Comparison of ENCODE assay signal across 35 mouse cellular contexts in genomic region chr11:33157453-33158196, GRCm38 (mm10). TPM values are rescaled to one million over a fixed set of nuclear protein-coding genes. Genes with fewer than 3 reads are reported as not detected.
DNase-seq lines count a peak whose midpoint lies in the region; ATAC-seq and TF ChIP-seq lines count a peak whose summit lies in the region.
"Had no signal": no experiment of that assay in that cellular context is flagged by ENCODE, and none has a peak within 500 bp of the region (broad histone marks: within the 10 kb centered on the region; RNA-seq: fewer than 3 reads in every experiment).

No protein-coding gene starts in this region.

- peaks cover 85% of the 10 kb centered on the region for H3K36me3 ChIP-seq in liver, embryonic 12.5 days
- H3K36me3 ChIP-seq in liver, postnatal 0 days (replicated peaks; ENCODE audit: insufficient read depth, low read length), result peaks cover 70% of the 10 kb centered on the region
- H3K36me3 ChIP-seq in CH12.LX (replicated peaks in 1 of 2; ENCODE audit: control insufficient read depth in 1 of 2, insufficient read depth in 1 of 2, low read length in 1 of 2) (peaks cover 47 to 94% of the 10 kb centered on the region in 2 experiments), G1E (replicated peaks) (peaks cover 91% of the 10 kb centered on the region)

- in situ Hi-C loops in CH12.LX (cut with MboI; ENCODE audit: low pct_ligation_motif_present, low pct_unique_long_range_greater_than_20kb, low sequenced_read_pairs), result no loop called here

- 69% methylated on average over 2 of the region's 2 CpGs for WGBS in liver, embryonic 12.5 days (ENCODE audit: insufficient replicate concordance)
- WGBS in liver, postnatal 0 days (ENCODE audit: insufficient replicate concordance), result 74% methylated on average over 2 of the region's 2 CpGs

- no peak for TF ChIP-seq RAD21 in CH12.LX (IDR thresholded peaks at IDR 0.05; ENCODE audit: low read depth, low read length)

- ATAC-seq in liver, embryonic 12.5 days, result no peak
- no peak for ATAC-seq in liver, postnatal 0 days
- ATAC-seq in G1E (ENCODE audit: extremely low read depth, insufficient number of reproducible peaks, low FRiP score, poor library complexity, severe bottlenecking), result no peak
- ATAC-seq: CD4-positive, CD25-positive, alpha-beta regulatory T cell, adult 4 months; forebrain, embryonic 16.5 days; hindbrain, postnatal 0 days; inflammation-experienced regulatory T-cells, adult 6 months; intestine, embryonic 16.5 days; Patski had no signal

- H3K79me2 ChIP-seq in CH12.LX (replicated peaks; ENCODE audit: control insufficient read depth, extremely low read depth, insufficient read depth, poor library complexity, severe bottlenecking), result peaks cover 69% of the 10 kb centered on the region

- dilution Hi-C loops in CH12.LX (cut with MboI; ENCODE audit: extremely low pct_ligation_motif_present, extremely low pct_unique_long_range_greater_than_20kb, low sequenced_read_pairs), result no loop called here

- TF ChIP-seq POLR2A in CH12.LX (IDR thresholded peaks at IDR 0.05; ENCODE audit: low read depth, low read length), result peak; percentile 42; the same call in 1 of the 2 replicates

- peaks cover 27% of the 10 kb centered on the region for H3K4me1 ChIP-seq in liver, embryonic 12.5 days
- peaks cover 4% of the 10 kb centered on the region; the same call in 1 of the 2 replicates for H3K4me1 ChIP-seq in liver, postnatal 0 days (ENCODE audit: insufficient read depth)
- H3K4me1 ChIP-seq in CH12.LX (ENCODE audit: control insufficient read depth in 1 of 2, insufficient read depth in 2 of 2) (peaks cover 3 to 52% of the 10 kb centered on the region in 2 experiments; a peak in 3 of 4 replicates), G1E (ENCODE audit: insufficient read depth, low read depth, low read length) (peaks cover 31% of the 10 kb centered on the region)

- TF ChIP-seq EP300 in liver, postnatal 0 days (IDR thresholded peaks at IDR 0.05; ENCODE audit: low read depth), result no peak
- no peak for TF ChIP-seq EP300 in CH12.LX (IDR thresholded peaks at IDR 0.05; ENCODE audit: low read length)

- intact Hi-C loops in heart, postnatal 14 days (cut with DNase I), result no loop called here

- no peaks in the 10 kb centered on the region for H3K27me3 ChIP-seq in liver, embryonic 12.5 days (replicated peaks)
- no peaks in the 10 kb centered on the region for H3K27me3 ChIP-seq in liver, postnatal 0 days (ENCODE audit: insufficient read depth, low read length)
- H3K27me3 ChIP-seq in CH12.LX (replicated peaks) (no peaks in the 10 kb centered on the region), G1E (ENCODE audit: insufficient read depth, low read length) (no peaks in the 10 kb centered on the region)
- H3K27me3 ChIP-seq: embryonic facial prominence, embryonic 13.5 days; forebrain, embryonic 12.5 days; Patski had no signal

- H3K27ac ChIP-seq in liver, embryonic 12.5 days, result no peak overlapping the region
- H3K27ac ChIP-seq in liver, postnatal 0 days (ENCODE audit: low read depth), result no peak overlapping the region
- no peak overlapping the region for H3K27ac ChIP-seq in CH12.LX (ENCODE audit: insufficient read depth, low read depth)
- H3K27ac ChIP-seq: embryonic facial prominence, embryonic 10.5 days; embryonic facial prominence, embryonic 13.5 days; forebrain, embryonic 12.5 days; hindbrain, embryonic 14.5 days; hindbrain, postnatal 0 days had no signal

- DNase-seq in liver, postnatal 0 days, result no peak
- DNase-seq in CH12.LX (ENCODE audit: extremely low read depth) (no peak), G1E (ENCODE audit: low spot score) (no peak)
- DNase-seq in layer of hippocampus, adult 9-11 months, result no peak
- no peak for DNase-seq in thymus, postnatal 4 days
- DNase-seq in heart, postnatal 14 days, result no peak
- DNase-seq: adrenal gland, adult 2 months; adrenal gland, postnatal 14 days; cerebellum, adult 11 months; cerebellum, adult 2 months; cerebellum, adult 9-11 months; cerebellum, postnatal 25 days; embryo, embryonic 11 days; gastrocnemius, postnatal 10 days; gastrocnemius, postnatal 36 days; heart, postnatal 4 days had no signal

- H3K9me3 ChIP-seq in liver, embryonic 12.5 days (replicated peaks), result no peaks in the 10 kb centered on the region
- H3K9me3 ChIP-seq in liver, postnatal 0 days (ENCODE audit: low read length), result no peaks in the 10 kb centered on the region
- H3K9me3 ChIP-seq in CH12.LX (replicated peaks; ENCODE audit: low read length) (no peaks in the 10 kb centered on the region), G1E (replicated peaks) (no peaks in the 10 kb centered on the region)
- H3K9me3 ChIP-seq: embryonic facial prominence, embryonic 10.5 days; embryonic facial prominence, embryonic 13.5 days; forebrain, embryonic 12.5 days had no signal

- 0 out of 2 replicates have a peak overlapping the region, but pooled peaks have one; percentile 7 for H3K9ac ChIP-seq in liver, embryonic 12.5 days
- H3K9ac ChIP-seq in liver, postnatal 0 days (replicated peaks), result no peak overlapping the region
- peak overlapping the region; percentile 60; the same call in 1 of the 2 replicates for H3K9ac ChIP-seq in CH12.LX (ENCODE audit: insufficient read depth, low read depth)
- H3K9ac ChIP-seq: embryonic facial prominence, embryonic 13.5 days; forebrain, embryonic 12.5 days; hindbrain, embryonic 14.5 days had no signal

- TF ChIP-seq CTCF in liver, postnatal 0 days (IDR thresholded peaks at IDR 0.05; ENCODE audit: low read depth), result no peak
- TF ChIP-seq CTCF in CH12.LX (conservative IDR thresholded peaks at IDR 0.05 in 1 of 2, IDR thresholded peaks at IDR 0.05 in 1 of 2; ENCODE audit: low read depth in 2 of 2, low read length in 2 of 2) (no peak), G1E (IDR thresholded peaks at IDR 0.05; ENCODE audit: low read depth, low read length) (no peak)

- H3K4me3 ChIP-seq in liver, embryonic 12.5 days, result no peak overlapping the region
- no peak overlapping the region for H3K4me3 ChIP-seq in liver, postnatal 0 days (ENCODE audit: low read depth, low read length)
- H3K4me3 ChIP-seq in CH12.LX (replicated peaks in 1 of 3; ENCODE audit: low read depth in 2 of 3, low read length in 2 of 3, poor library complexity in 1 of 3), result peak overlapping the region in 1 of 3 experiments; percentile 71
- H3K4me3 ChIP-seq in G1E (ENCODE audit: low read depth, low read length), result peak overlapping the region; percentile 27; the same call in 1 of the 2 replicates
- H3K4me3 ChIP-seq: embryonic facial prominence, embryonic 10.5 days; embryonic facial prominence, embryonic 13.5 days; erythroblast, embryonic 14.5 days; forebrain, embryonic 12.5 days had no signal

- no peak overlapping the region for H3K4me2 ChIP-seq in liver, embryonic 12.5 days
- H3K4me2 ChIP-seq in liver, postnatal 0 days (ENCODE audit: low read depth, low read length), result no peak overlapping the region
- H3K4me2 ChIP-seq in CH12.LX (ENCODE audit: insufficient read depth, low read depth, poor library complexity, severe bottlenecking), result peak overlapping the region; percentile 21
- H3K4me2 ChIP-seq: embryonic facial prominence, embryonic 13.5 days; forebrain, embryonic 12.5 days; heart, embryonic 11.5 days; hindbrain, embryonic 14.5 days had no signal

TF ChIP-seq in CH12.LX, 34 proteins besides CTCF, POLR2A, EP300 and RAD21:
- TF ChIP-seq USF1 (IDR thresholded peaks at IDR 0.05; ENCODE audit: low read depth, low read length) (no peak), RCOR1 (conservative IDR thresholded peaks at IDR 0.05; ENCODE audit: low read depth, low read length) (no peak), PAX5 (IDR thresholded peaks at IDR 0.05; ENCODE audit: low read length) (no peak), ZNF384 (IDR thresholded peaks at IDR 0.05; ENCODE audit: low read depth, low read length) (no peak), MXI1 (IDR thresholded peaks at IDR 0.05; ENCODE audit: low read depth, low read length) (peak; percentile 49; the same call in 1 of the 2 replicates), POLR2AphosphoS2 (IDR thresholded peaks at IDR 0.05; ENCODE audit: low read depth, low read length) (peak; percentile 50; the same call in 1 of the 2 replicates), UBTF (IDR thresholded peaks at IDR 0.05; ENCODE audit: low read depth, low read length) (no peak), ELF1 (IDR thresholded peaks at IDR 0.05; ENCODE audit: low read depth, low read length) (no peak), E2F4 (IDR thresholded peaks at IDR 0.05; ENCODE audit: insufficient replicate concordance, low read depth, low read length) (0 out of 2 replicates have a peak, but pooled peaks have one; percentile 16), SIN3A (IDR thresholded peaks at IDR 0.05; ENCODE audit: low read length) (no peak; the same call in 1 of the 2 replicates)

RNA-seq across cellular contexts. Expression of gene Npm1, which starts 5.4 kb away (rescaled TPM):
- polyA plus RNA-seq in liver, embryonic 12.5 days (2016; fragmentation: Nextera tagmentation; extraction: Ambion mirVana), result 966 and 967 TPM in 2 replicates
- 321 TPM in 2 replicates for polyA plus RNA-seq in liver, postnatal 0 days (2015; fragmentation: Nextera tagmentation; extraction: Ambion mirVana)
- total RNA-seq in CH12.LX (2012; rRNA removed) (3,603 and 3,941 TPM in 2 replicates), CH12.LX (2014; rRNA removed) (8,076 and 8,441 TPM in 2 replicates), G1E (2014; fragmentation: Nextera tagmentation) (3,846 and 4,095 TPM in 2 replicates), G1E (2017) (2,315 and 2,862 TPM in 2 replicates)
- polyA plus RNA-seq in CH12.LX (2012; ENCODE audit: insufficient read length, low read depth) (6,953 and 7,125 TPM in 2 replicates), G1E (2012) (327 and 458 TPM in 2 replicates)
- 100 to 1,000 TPM; 136 to 152 TPM for total RNA-seq in heart, postnatal 14 days (2021)

RNA-seq across cellular contexts. Expression of gene Fgf18, which starts 10.4 kb away (rescaled TPM):
- polyA plus RNA-seq in liver, embryonic 12.5 days (2016; fragmentation: Nextera tagmentation; extraction: Ambion mirVana), result 0.44 and 0.60 TPM in 2 replicates
- polyA plus RNA-seq in liver, postnatal 0 days (2015; fragmentation: Nextera tagmentation; extraction: Ambion mirVana), result 0.11 and 0.13 TPM in 2 replicates
- total RNA-seq in CH12.LX (2012; rRNA removed) (not detected in 2 replicates), CH12.LX (2014; rRNA removed) (not detected in 2 replicates), G1E (2014; fragmentation: Nextera tagmentation) (not detected in 2 replicates), G1E (2017) (not detected in 2 replicates)
- polyA plus RNA-seq in CH12.LX (2012; ENCODE audit: insufficient read length, low read depth) (0.41 TPM in 1 of 2 replicates, not detected in the other), G1E (2012) (not detected in 2 replicates)
- total RNA-seq in heart, postnatal 14 days (2021), result 1 to 10 TPM; 4.1 to 4.9 TPM
- total RNA-seq: common myeloid progenitor, adult 5-6 weeks; granulocyte monocyte progenitor cell, adult 5-6 weeks had no signal
- polyA plus RNA-seq: CD4-positive, CD25-positive, alpha-beta regulatory T cell, adult 4 months; erythroblast, embryonic 14.5 days; inflammation-experienced regulatory T-cells, adult 6 months had no signal

RNA-seq across cellular contexts. Expression of gene Tlx3, which starts 45.8 kb away (rescaled TPM):
- polyA plus RNA-seq in liver, embryonic 12.5 days (2016; fragmentation: Nextera tagmentation; extraction: Ambion mirVana), result not detected in 2 replicates
- polyA plus RNA-seq in liver, postnatal 0 days (2015; fragmentation: Nextera tagmentation; extraction: Ambion mirVana), result not detected in 2 replicates
- total RNA-seq in CH12.LX (2012; rRNA removed) (not detected in 2 replicates), CH12.LX (2014; rRNA removed) (not detected in 2 replicates), G1E (2014; fragmentation: Nextera tagmentation) (not detected in 2 replicates), G1E (2017) (not detected in 2 replicates)
- polyA plus RNA-seq in CH12.LX (2012; ENCODE audit: insufficient read length, low read depth) (not detected in 2 replicates), G1E (2012) (0.03 TPM in 1 of 2 replicates, not detected in the other)
- not detected for total RNA-seq in heart, postnatal 14 days (2021)
- total RNA-seq: adrenal gland, postnatal 14 days; common myeloid progenitor, adult 5-6 weeks; gastrocnemius, adult 18-20 months; gastrocnemius, postnatal 10 days; gastrocnemius, postnatal 36 days; granulocyte monocyte progenitor cell, adult 5-6 weeks; heart, adult 8-10 months; heart, postnatal 4 days had no signal
- polyA plus RNA-seq: C2C12; CD4-positive, CD25-positive, alpha-beta regulatory T cell, adult 4 months; forebrain, embryonic 16.5 days; heart, embryonic 11.5 days; heart, postnatal 0 days; inflammation-experienced regulatory T-cells, adult 6 months; intestine, embryonic 16.5 days had no signal
